ENCODE assay signal across 8 mouse cellular contexts in genomic region chr5:123749065-123750064, GRCm38 (mm10). TPM values are rescaled to one million over a fixed set of nuclear protein-coding genes. Genes with fewer than 3 reads are reported as not detected.
DNase-seq lines count a peak whose midpoint lies in the region; ATAC-seq and TF ChIP-seq lines count a peak whose summit lies in the region.

Rsrc2 (minus strand) TSS chr5:123749414.
Kntc1 (plus strand) TSS chr5:123749716.

- intact Hi-C loops in heart, postnatal 25 days (cut with DNase I): loop anchor here (2.0 kb wide), 1 partner anchor 157 kb away; the partner anchor contains the start of gene Denr

- peak; percentile 99 for DNase-seq in ES-E14 (ENCODE audit: low read depth, low spot score)
- peak; percentile 100 for DNase-seq in cerebellum, adult 11-12 months
- DNase-seq in heart, postnatal 25 days (ENCODE audit: low spot score): peak; percentile 99
- DNase-seq in layer of hippocampus, adult 18-20 months (ENCODE audit: low spot score in 2 of 2): peak; percentile 99 to 100
- peak; percentile 99 for DNase-seq in lung, adult 2 months
- DNase-seq in thymus, adult 18-20 months: peak; percentile 98 to 100

- peak within 1 kb of the TSS; percentile 86 to 97 for H3K4me3 ChIP-seq in ES-E14 (ENCODE audit: insufficient read depth in 1 of 2, low read depth in 1 of 2, low read length in 2 of 2, poor library complexity in 1 of 2, severe bottlenecking in 1 of 2)
- H3K4me3 ChIP-seq in forebrain, embryonic 15.5 days: peak within 1 kb of the TSS; percentile 54
- H3K4me3 ChIP-seq in lung, adult 2 months (replicated peaks; ENCODE audit: extremely low read depth, low read depth, low read length): peak within 1 kb of the TSS; percentile 81

- ATAC-seq in forebrain, embryonic 15.5 days (replicated peaks): peak; percentile 99
- ATAC-seq in neutrophil, adult 5-6 weeks (ENCODE audit: extremely low read depth, insufficient number of reproducible peaks, low FRiP score, poor library complexity, severe bottlenecking): peak; percentile 98

- under 1% methylated on average over 59 of the region's 63 CpGs for WGBS in forebrain, embryonic 15.5 days
- under 1% methylated on average over 63 of the region's 63 CpGs for WGBS in lung, adult 2 months

- in situ Hi-C loops in ES-E14 (cut with MboI; ENCODE audit: low sequenced_read_pairs in 2 of 2, unreplicated experiment in 2 of 2): loop anchor here in 1 of 2 experiments (25.0 kb wide), 1 partner anchor 638 kb away; no protein-coding TSS in a partner anchor

- H3K4me1 ChIP-seq in ES-E14 (ENCODE audit: control insufficient read depth in 2 of 2, insufficient read depth in 2 of 2, low read length in 2 of 2, poor library complexity in 1 of 2): peaks cover 2 to 5% of the 10 kb centered on the region in 2 experiments; a peak in 2 of 4 replicates
- peaks cover 35% of the 10 kb centered on the region for H3K4me1 ChIP-seq in forebrain, embryonic 15.5 days
- H3K4me1 ChIP-seq in lung, adult 2 months (ENCODE audit: control insufficient read depth, insufficient read depth, low read length): peaks cover 9% of the 10 kb centered on the region

- peak within 1 kb of the TSS; percentile 99 for H3K9ac ChIP-seq in ES-E14 (ENCODE audit: insufficient read depth, low read depth, low read length, poor library complexity, severe bottlenecking)
- H3K9ac ChIP-seq in forebrain, embryonic 15.5 days (replicated peaks): peak within 1 kb of the TSS; percentile 63

- H3K9me3 ChIP-seq in ES-E14 (ENCODE audit: control insufficient read depth, insufficient read depth, low read depth, low read length): no peaks in the 10 kb centered on the region
- H3K9me3 ChIP-seq in forebrain, embryonic 15.5 days: no peaks in the 10 kb centered on the region

- peak within 1 kb of the TSS; percentile 93 for H3K27ac ChIP-seq in ES-E14 (ENCODE audit: insufficient read depth, low read depth, low read length, poor library complexity, severe bottlenecking)
- peak within 1 kb of the TSS; percentile 98 for H3K27ac ChIP-seq in forebrain, embryonic 15.5 days (replicated peaks)

- no peaks in the 10 kb centered on the region for H3K27me3 ChIP-seq in forebrain, embryonic 15.5 days

- TF ChIP-seq CTCF in lung, adult 2 months (IDR thresholded peaks at IDR 0.05; ENCODE audit: insufficient read depth, low read length): peak; percentile 26; the same call in 1 of the 2 replicates

- H3K4me2 ChIP-seq in forebrain, embryonic 15.5 days (replicated peaks): peak within 1 kb of the TSS; percentile 80

- TF ChIP-seq POLR2A in lung, adult 2 months (IDR thresholded peaks at IDR 0.05; ENCODE audit: borderline replicate concordance, extremely low read depth, low read depth, low read length): peak; percentile 97

- H3K36me3 ChIP-seq in ES-E14 (ENCODE audit: control insufficient read depth, insufficient read depth, low read length, poor library complexity, severe bottlenecking): peaks cover 9% of the 10 kb centered on the region
- H3K36me3 ChIP-seq in forebrain, embryonic 15.5 days: peaks cover 5% of the 10 kb centered on the region

TF ChIP-seq in ES-E14, 5 proteins besides CTCF, POLR2A, EP300 and RAD21:
- TF ChIP-seq ZC3H11A (IDR thresholded peaks at IDR 0.05; ENCODE audit: borderline replicate concordance, low read depth, low read length) (no peak), ZNF384 (IDR thresholded peaks at IDR 0.05; ENCODE audit: low read depth, low read length) (peak; percentile 99), CHD2 (IDR thresholded peaks at IDR 0.05; ENCODE audit: low read depth, low read length) (no peak), HCFC1 (IDR thresholded peaks at IDR 0.05; ENCODE audit: borderline replicate concordance, insufficient read depth, low read length) (peak; percentile 74), MAFK (IDR thresholded peaks at IDR 0.05; ENCODE audit: insufficient read depth, low read depth, low read length) (0 out of 2 replicates have a peak, but pooled peaks have one; percentile 27)

RNA-seq across cellular contexts. Expression of gene Rsrc2, which starts in this region (rescaled TPM):
- 93.2 and 106 TPM in 2 replicates for total RNA-seq in ES-E14 (2012; rRNA removed)
- polyA plus RNA-seq in forebrain, embryonic 15.5 days (2015; fragmentation: Nextera tagmentation; extraction: Ambion mirVana): 147 and 151 TPM in 2 replicates
- total RNA-seq in heart, postnatal 25 days (2021): 10 to 100 TPM; 45.9 to 47.3 TPM
- 10 to 100 TPM; 97.4 to 99.3 TPM for total RNA-seq in layer of hippocampus, adult 18-20 months (2021)
- 8.7 and 16.0 TPM in 2 replicates for polyA plus RNA-seq in lung, adult 2 months (2012; rRNA removed)
- total RNA-seq in neutrophil, adult 5-6 weeks (2017): 384 and 420 TPM in 2 replicates

RNA-seq across cellular contexts. Expression of gene Kntc1, which starts in this region (rescaled TPM):
- 71.3 and 75.8 TPM in 2 replicates for total RNA-seq in ES-E14 (2012; rRNA removed)
- 12.7 and 14.6 TPM in 2 replicates for polyA plus RNA-seq in forebrain, embryonic 15.5 days (2015; fragmentation: Nextera tagmentation; extraction: Ambion mirVana)
- under 1 TPM; 0.56 to 0.86 TPM for total RNA-seq in heart, postnatal 25 days (2021)
- 1 to 10 TPM; 1.8 to 3.5 TPM for total RNA-seq in layer of hippocampus, adult 18-20 months (2021)
- polyA plus RNA-seq in lung, adult 2 months (2012; rRNA removed): 0.34 and 1.3 TPM in 2 replicates
- 0.12 TPM in 1 of 2 replicates, not detected in the other for total RNA-seq in neutrophil, adult 5-6 weeks (2017)

Comparison
In these comparisons a context has a peak if more than half of its experiments do, and no peak if none do; other contexts are left out.
1. Peak in every context shown above with its lines: DNase-seq, ATAC-seq, H3K4me3 ChIP-seq and H3K27ac ChIP-seq.
2. RNA of gene Kntc1 (total RNA-seq): 71.3 to 75.8 TPM in ES-E14; 1.8 to 3.5 TPM in layer of hippocampus, adult 18-20 months, 0.56 to 0.86 TPM in heart, postnatal 25 days and 0.12 TPM in neutrophil, adult 5-6 weeks; every median in the first group is over 10 times any median in the second.